Mouse (Mus musculus): ENCODE measurements around the gene Olfr203.
"Not testable (repeated sequence)": the region's sequence is repeated elsewhere in the genome, so short reads cannot be mapped to it uniquely, and the experiment has no call there.

The Olfr203 gene

DNA sequence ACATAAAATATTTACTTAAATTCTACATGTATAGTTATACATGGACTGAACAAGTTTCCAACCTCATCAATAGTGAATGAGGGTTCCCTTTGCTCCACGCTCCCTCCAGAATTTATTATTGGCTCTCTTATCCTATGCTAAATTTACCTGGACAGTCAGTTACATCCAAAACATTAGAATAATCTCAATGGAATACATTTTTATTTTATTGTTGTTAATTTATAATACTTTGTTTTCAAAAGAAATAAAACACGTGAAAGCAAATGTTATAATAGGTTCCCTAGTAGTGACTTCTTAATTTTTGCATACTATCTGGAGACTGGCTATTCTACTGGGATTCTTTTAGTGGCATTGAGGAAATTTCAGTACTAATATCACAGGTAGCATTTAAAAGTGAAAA, at the start of gene Olfr203:
Gene Olfr203, plus strand, starts transcription at position 301 of the 400 bp plus-strand sequence.
- no peak for DNase-seq

DNA sequence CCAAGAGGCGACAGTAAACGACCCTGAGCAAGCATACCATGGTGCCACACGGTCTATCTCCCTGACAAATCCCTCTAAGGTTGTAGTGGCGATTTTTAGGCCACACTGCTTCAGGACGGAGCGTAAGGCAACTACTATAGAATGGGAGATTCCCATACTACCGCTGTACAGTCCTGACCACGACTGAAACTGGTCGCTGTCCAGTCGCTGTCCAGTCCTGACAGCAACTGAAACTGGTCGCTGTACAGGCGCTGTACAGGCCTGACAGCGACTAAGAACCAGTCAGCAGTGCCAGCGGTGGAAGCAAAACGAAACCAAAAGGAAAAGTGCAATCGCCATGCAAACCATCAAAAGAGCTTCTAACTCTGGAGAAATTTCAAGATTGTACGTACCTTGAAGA, 49.0 kb upstream of the Olfr203 start:
- no peak for DNase-seq

DNA sequence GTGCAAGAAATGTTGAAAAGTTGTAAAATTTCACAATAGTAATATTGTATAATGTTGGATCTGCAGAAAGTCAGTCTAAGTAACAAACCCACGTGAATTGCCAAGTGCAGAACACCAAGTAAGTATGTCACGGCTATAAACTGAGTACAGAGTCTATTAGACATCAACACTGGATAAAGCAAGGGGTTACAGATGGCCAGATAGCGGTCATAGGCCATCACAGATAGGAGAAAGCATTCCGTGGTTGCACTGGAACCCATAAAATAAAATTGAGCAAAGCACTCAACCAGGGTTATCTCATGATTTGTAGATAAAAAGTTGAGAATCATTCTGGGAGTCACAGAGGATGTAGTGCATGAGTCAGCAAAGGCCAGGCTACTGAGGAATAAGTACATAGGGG, 29.6 kb upstream of the Olfr203 start:
- not testable (repeated sequence) for DNase-seq

DNA sequence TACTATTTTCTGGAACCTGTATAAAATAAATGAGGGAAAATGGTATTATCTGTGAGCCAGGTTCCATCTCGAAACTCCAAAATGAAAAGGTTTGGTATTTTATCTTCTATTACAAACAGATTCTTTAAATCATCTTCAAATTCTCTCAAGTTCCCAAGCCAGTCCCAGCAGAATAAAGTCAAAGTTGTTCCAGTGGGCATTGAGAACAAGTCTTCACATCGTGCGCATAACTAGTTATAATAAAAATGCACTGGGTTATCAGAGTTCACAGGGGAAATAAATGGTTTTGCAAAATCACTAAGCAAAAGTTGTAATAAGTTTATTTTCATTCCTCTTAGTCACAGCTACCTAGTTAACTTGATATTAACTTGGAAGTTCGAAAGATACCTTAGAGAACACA, 26.1 kb upstream of the Olfr203 start, which contains the start of gene Olfr201:
Gene Olfr201, minus strand, starts transcription at position 101 of the 400 bp plus-strand sequence.
- DNase-seq, result not testable (repeated sequence)

DNA sequence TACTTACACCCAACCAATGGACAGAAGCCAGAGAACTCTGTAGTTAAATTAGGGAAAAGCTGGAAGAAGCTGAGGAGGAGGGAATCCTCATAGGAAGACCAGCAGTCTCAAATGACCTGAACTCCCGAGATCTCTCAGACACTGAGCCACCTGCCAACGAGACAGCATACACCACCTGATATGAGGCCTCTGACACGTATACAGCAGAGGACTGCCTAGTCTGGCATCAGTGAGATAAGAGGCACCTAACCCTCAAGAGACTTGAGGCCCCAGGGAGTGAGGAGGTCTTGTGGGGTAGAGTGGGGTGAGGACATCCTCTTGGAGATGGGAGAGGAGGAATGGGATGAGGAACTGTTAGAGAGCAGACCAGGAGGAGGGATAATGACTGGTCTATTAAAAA, 18.1 kb upstream of the Olfr203 start:
- no peak for DNase-seq

DNA sequence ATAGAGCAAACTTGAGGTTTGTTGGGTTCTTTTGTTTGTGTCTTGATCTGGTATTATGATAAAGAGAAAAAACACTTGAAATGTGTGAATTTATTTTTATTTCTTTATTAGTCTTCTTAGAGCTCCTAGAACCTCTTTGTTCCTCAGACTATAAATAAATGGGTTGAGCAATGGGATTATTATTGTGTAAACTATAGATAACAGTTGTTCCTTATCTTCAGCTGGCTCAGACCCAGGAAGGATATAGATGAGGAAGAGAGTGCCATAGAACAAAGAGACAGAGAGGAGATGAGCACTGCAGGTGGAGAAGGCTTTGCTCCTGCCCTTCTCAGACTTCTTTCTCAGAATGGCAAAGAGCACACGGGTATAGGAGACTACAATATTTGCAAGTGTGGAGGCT, 15.2 kb upstream of the Olfr203 start:
- DNase-seq, result no peak

DNA sequence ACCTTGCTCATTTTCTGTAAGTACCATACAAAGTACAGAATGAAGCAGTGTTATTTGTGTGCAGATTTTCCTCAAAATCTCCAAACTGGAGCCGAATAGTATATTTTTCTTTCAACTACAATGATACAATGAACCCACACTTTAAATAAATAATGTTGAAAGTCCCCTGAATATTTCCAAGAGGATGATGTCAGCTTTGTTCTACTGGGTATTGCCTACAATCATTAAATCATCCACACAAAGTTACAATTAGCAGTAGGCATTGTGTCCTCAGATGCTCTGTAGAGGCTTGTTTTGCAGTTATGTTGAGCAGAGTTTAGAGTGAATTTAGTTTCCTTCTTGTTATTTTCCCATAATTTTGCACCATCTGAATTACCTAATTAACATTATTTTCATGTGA, 12.0 kb upstream of the Olfr203 start, which contains the start of gene Olfr202:
Gene Olfr202, minus strand, starts transcription at position 101 of the 400 bp plus-strand sequence.
- no peak for DNase-seq

DNA sequence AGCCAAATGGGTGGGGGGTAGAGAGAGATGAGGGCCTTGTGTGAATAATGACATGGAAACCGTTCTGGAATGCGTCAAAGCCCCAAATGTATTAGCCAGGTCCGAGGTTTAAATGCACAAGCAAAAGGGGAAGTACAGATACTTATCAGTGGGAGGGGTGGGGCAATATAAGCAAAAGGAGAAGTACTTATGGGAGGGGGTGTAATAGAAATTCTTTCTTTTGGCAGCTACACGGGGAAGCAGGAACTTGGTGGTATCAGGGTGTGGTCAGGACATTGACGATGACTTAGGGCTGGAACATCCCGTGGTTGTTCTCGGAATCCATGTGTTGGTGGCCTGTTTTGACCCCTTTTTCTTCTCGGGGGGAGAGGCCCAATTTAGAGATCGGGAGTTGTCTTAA, 11.1 kb upstream of the Olfr203 start:
- DNase-seq, result not testable (repeated sequence)

DNA sequence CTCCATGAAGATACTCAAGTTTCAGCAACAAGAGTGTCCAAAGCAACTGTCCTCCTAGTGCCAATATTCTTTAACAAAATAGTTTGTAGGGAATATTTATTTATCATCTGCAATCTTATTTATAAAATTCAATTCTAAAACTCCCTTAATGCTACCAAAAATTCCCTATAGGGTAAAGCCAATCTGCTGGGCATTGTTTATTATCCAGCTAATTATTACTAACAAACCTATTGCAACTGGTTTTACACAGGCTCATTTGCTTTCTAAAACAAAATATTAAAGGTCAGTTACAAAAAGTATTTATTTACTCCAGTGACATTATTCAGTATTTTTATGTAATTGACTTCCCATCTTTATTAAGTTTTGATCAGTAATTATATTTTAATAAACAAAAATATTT, 19.5 kb downstream of the Olfr203 start, which contains the start of gene Olfr204:
Gene Olfr204, minus strand, starts transcription at position 101 of the 400 bp plus-strand sequence.
- no peak for DNase-seq

DNA sequence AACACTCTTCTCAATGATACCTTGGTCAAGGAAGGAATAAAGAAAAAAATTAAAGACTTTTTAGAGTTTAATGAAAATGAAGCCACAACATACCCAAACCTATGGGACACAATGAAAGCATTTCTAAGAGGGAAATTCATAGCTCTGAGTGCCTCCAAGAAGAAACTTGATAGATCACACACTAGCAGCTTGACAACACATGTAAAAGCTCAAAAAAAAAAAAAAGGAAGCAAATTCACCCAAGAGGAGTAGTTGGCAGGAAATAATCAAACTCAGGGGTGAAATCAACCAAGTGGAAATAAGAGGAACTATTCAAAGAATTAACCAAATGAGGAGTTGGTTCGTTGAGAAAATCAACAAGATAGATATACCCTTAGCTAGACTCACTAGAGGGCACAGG, 24.6 kb downstream of the Olfr203 start:
- not testable (repeated sequence) for DNase-seq

DNA sequence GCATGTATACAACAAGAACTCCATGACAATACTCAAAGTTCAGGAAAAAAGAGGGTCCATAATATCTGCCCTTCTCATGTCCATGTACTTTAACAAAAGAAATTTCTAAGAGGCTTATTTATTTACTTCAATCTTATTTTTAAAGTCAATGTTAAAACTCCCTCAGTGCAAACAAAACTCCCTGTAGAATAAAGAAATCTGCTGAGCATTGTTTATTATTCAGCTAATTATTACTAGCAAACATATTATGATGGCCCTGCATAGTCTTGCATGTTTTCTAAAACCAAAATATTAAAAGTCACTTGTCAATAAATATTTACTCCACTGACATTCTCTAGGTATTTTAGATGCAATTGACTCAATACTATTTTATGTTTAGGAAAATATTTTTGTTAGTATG, 32.4 kb downstream of the Olfr203 start, which contains the start of gene Olfr205:
Gene Olfr205, minus strand, starts transcription at position 101 of the 400 bp plus-strand sequence.
- no peak for DNase-seq

DNA sequence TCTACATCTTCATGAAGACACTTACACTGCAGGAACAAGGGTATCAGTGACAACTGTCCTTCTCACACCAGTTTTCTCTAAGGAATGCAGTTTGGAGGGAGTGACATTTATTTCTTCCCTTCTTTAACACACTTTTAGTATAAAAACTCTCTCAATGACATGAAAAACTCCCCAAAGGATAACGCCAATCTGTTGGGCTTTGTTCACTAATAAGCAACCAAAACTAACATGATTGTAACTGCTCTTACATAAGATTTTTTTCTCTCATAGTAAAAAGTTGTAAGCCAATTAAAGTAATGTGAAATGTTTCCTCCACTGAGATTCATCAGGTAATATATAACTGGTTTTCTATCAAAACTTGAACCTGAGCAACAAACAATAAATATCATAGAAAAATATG, 50.5 kb downstream of the Olfr203 start, which contains the start of gene Olfr206:
Gene Olfr206, minus strand, starts transcription at position 101 of the 400 bp plus-strand sequence.
- DNase-seq, result no peak

Measured in thymus, postnatal 14 days (tissue).